Mouse (Mus musculus): ENCODE data around the gene Eml6. TPM values are rescaled to one million over a fixed set of nuclear protein-coding genes. Genes with fewer than 3 reads are reported as not detected.
"Not testable (repeated sequence)": the region's sequence is repeated elsewhere in the genome, so short reads cannot be mapped to it uniquely, and the experiment has no call there.

The Eml6 gene
- total RNA-seq, 2 experiments from 2014 or later: 3.0 to 5.3 TPM

DNA sequence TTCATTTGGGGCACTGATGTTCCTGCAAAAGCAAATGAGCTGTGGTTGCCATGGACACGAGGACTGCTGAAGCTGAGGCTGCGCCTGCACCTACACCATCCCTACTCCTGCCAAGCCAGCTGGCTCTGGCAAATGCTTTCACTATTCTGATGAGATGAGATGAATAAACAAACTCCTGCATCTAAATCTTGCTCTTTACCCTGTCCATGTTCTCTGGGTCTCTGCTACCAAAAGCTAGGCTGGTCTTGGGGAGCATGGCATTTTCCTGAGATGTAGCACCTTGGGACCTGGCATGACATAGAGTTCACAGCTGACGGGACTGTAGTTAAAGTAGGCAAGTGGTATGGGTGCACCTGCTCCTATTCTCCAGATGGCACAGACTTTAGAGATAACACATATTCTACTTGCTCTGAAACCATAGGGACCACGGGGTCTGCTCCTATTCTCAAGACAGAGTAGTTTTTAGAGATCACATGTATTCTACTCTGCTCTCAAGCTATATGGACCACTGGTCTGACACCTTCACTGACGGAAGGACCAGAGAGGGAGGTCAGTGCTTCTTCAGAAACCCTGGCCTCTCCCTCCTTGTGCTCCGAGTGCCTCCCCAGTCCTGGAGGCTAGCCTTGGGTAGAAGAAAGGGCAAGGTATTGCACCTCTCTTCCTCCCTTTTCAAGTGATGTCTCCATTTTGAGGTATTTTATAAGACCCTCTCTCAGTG, 236.8 kb downstream of the Eml6 start:
- DNase-seq: no peak

GRCm38 (mm10) chr11:29788499-29788898, 237.3 kb downstream of the Eml6 start:
- no peak for DNase-seq

GRCm38 (mm10) chr11:29787473-29787872, 238.4 kb downstream of the Eml6 start:
- no peak for DNase-seq

GRCm38 (mm10) chr11:29786583-29787219, 239.1 kb downstream of the Eml6 start:
- no peak for DNase-seq

- no peak for DNase-seq
These were observed 246.3 kb downstream of the Eml6 start for GRCm38 (mm10) chr11:29779409-29780026.

GRCm38 (mm10) chr11:29778936-29779335, 246.9 kb downstream of the Eml6 start:
- DNase-seq: no peak

DNA sequence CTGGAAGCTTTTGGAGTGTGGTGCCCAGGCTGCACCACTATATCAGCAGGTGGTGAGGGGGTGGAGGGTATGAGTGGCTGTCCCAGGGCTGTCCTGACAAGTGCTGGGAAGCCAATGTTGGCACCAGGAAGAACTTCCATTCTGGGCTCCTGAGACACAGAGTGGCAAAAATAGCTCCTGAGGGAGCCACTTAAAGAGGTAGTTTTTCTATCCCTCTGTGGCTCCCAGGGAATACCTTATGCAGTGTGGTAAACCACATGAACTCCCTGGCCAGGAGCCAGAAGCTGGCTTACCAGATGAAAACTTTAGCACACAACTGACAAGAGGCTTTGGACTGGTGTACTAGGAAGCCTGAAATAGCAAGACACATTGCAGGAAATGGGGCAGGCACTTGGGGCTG, 247.9 kb downstream of the Eml6 start:
- DNase-seq: peak; percentile 69

- DNase-seq: no peak
These were observed 251.1 kb downstream of the Eml6 start for GRCm38 (mm10) chr11:29774760-29775159.

- no peak for DNase-seq
These were observed 251.5 kb downstream of the Eml6 start for GRCm38 (mm10) chr11:29774296-29774695.

DNA sequence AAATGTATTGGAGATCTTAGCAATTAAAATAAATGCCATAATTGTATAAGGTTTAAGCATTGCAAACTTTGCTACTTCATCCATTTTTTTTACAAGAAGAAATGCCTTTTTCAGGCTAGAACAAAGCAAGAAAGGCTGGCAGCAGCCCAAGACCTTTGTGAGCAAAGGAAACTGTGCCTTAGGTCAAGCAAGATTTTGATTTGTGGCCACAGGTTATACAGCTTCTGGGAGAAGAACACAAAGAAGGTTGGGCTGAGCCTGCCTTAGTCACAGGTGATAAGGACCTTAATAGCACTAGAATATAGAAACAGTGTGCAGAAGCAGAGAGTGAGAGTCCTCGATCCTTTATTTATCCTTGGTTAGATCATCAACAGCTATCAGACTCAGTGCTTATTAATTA, 253.6 kb downstream of the Eml6 start:
- peak; percentile 65 for DNase-seq

- DNase-seq: no peak
These were observed 255.0 kb downstream of the Eml6 start for GRCm38 (mm10) chr11:29770666-29771400.

- DNase-seq: no peak
These were observed 257.3 kb downstream of the Eml6 start for GRCm38 (mm10) chr11:29768523-29768922.

DNA sequence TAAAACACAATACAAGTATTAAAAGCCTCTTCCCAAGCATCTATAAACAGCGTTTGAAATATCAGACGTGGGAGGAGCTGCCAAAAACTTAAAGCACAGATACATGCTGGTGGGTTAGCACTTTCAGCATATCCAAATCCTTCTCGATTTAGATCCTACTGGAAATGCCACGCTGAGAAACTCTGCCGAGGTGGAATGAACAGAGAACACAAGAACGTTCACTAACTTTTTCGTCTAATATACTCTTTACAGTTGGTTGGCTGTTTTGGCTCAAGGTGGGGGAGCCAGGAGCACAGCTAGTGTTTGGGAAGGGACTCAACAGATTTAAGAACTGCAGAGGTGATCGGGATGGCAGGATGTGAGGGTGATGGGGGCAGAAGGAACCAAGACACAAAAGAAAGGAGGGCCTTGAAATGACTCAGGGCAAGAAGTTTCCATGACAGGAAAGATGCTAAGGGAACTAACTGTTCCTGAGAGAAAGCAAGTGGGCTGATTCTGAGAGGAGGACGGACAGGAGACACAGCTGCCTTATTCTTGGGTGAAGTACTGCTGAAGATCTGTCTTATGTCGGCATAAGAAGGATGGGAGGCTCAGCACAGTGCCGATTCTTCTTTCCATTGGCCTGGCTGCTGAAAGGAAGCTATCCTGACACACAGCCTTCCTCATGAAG, 259.4 kb downstream of the Eml6 start:
- no peak for DNase-seq

DNA sequence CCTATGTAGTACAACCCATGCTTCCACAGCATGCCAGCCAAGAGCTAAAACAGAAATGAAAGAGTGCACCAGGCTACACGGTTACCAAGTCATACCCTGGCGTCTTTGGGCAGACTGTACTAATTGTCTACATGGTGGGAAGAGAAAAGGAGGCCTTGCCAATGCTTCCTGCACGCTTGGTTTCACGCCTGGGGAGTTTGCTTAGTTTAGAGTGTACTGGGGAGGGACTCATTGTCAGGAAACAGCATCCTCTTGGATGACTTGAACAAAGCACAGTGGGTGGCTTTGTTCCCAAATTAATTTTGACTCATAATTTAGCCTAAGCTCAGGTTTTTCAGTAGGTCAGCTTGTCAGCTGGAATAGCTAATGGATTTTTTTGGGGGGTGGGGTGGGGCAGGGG, 260.8 kb downstream of the Eml6 start:
- no peak for DNase-seq

DNA sequence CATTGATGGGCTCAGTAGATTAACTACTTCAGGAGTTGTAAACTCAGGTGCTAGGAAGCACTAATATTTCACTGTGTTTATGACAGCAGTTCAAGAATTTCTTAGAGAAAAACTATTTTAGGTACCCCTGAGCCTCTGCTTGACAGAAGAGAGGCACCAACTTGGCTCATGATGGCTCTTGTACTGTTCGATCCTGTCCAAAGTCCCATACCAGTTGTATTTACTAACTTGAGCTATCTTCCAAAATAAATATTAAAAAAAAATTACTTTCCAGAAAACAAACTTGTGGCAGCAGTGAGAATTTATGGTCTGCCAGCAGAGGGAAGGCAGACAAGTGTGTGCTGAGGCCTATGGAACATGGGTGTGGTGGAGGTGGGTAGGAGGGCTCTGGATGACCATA, 263.1 kb downstream of the Eml6 start:
- no peak for DNase-seq

DNA sequence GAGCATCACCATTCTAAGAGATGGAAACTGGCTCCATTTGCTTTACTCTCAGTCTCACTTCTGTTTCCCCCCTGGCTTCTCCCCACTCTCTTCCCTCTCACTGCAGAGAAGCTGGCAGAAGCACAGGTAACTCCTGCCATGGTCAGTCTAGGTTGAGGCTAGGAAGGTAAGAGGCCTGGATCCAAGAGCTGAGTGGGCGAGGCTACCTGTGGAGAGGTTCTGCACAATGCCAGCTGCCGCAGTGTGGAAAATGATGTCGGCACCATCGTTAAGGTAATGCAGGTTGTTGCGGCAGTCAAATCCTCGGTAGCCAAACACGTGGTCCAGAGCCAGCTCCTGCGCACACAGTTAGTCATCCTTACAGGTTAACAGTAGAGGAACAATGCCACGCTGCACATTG, 264.4 kb downstream of the Eml6 start:
- DNase-seq: no peak

DNA sequence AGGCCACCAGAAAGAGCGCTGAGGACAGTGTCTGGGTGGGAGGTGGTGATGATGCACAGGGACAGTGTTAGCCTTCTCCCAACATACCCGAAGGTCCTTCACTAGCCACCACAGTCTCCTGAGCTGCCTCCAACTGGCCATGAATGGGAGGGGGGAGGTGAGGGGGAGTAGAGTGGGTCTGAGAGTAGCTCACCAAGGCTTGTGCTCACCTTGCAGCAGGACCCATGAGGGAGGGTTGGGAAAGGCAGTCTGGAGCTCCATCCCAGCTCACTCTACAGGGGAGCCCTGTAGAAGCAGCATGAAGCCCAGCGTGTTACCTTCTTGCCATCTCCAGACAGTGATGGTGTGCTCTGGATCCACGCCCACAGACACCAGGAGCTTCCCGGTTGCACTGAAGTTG, 267.2 kb downstream of the Eml6 start:
- DNase-seq: no peak

- not testable (repeated sequence) for DNase-seq
These were observed 269.8 kb downstream of the Eml6 start for GRCm38 (mm10) chr11:29756007-29756406.

GRCm38 (mm10) chr11:29751648-29752611, 273.9 kb downstream of the Eml6 start:
- DNase-seq: no peak

- DNase-seq: no peak
These were observed 274.8 kb downstream of the Eml6 start for GRCm38 (mm10) chr11:29751013-29751412.

DNA sequence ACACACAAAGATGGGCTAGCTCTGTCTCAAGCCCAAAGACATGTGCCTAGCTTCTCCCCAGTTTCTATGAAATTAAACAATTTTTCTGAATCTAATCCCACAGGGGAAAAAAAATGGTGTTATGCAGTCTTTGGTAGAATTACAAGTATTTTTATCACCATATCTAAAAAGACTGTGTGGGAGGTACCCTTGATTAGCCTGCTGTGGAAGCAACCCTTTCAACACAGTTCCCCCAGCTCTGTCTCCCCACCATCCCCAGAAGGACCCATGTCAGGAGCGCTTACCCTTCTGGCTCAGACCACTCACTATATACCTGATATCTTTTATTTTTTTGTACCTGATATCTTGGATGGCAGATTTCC, 276.4 kb downstream of the Eml6 start:
- no peak for DNase-seq
